Mouse (Mus musculus) layer of hippocampus, adult 9-11 months (tissue): ENCODE results near the gene Mosmo.
"Not testable (repeated sequence)": the region's sequence is repeated elsewhere in the genome, so short reads cannot be mapped to it uniquely, and the experiment has no call there.

Source experiments
- DNase-seq: peaks from one replicate; pipeline ENCODE4 v3.0.0; 2022

Gene Mosmo

DNA sequence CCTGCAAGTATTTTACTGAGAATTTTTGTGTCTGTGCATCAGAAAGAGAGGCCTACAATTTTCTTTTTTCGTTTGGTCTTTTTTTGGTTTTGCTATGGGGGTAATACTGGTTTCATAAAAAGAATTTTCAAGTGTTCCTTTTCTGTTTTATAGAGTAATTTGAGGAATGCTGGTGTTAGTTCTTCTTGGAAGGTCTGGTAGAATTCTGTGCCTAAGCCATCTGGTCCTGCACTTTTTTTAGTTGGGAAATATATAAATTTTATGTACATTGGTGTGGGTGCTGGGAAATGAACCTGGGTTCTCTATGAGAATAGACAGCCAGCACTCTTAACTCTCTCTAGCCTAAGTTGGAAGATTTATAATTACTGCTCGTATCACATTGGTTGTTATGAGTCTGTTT, 34.7 kb downstream of the Mosmo start:
- DNase-seq: no peak

DNA sequence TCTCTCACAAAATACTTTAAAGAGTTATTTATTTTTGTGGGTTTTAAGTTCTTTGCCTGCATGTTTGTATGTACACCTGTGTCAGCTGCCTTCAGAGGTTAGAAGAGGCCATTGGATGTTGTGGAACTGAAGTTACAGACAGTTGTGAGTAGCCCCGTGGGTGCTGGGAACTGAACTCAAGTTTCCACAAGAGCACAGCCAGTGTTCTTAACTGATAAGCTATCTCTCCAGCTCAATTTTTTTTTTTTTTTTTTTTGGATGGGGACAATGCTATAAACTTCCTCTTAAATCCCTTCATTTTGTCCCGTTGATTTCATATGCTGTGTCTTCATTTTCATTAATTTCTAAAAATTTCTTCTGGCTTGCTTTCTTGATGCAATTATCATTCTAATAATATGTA, 35.8 kb downstream of the Mosmo start:
- DNase-seq: no peak

DNA sequence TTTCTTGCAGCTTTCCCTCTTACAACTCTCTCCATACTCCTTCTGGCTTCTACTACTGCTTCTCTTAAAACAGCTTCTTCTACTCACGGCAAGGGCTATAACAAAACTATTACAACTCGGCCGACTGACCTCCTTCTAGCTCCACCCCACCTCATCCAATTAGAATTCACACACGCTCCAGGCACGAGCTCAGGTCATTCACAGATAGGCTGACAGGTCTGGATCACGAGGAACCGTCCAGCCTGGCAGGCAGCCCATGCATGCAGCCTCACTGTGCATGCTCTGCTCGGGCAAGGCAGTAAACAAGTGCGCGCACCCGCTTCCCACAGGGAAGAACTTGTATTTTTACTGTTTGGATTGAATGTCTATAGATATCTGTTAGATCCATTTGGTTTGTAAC, 36.5 kb downstream of the Mosmo start:
- DNase-seq: not testable (repeated sequence)

DNA sequence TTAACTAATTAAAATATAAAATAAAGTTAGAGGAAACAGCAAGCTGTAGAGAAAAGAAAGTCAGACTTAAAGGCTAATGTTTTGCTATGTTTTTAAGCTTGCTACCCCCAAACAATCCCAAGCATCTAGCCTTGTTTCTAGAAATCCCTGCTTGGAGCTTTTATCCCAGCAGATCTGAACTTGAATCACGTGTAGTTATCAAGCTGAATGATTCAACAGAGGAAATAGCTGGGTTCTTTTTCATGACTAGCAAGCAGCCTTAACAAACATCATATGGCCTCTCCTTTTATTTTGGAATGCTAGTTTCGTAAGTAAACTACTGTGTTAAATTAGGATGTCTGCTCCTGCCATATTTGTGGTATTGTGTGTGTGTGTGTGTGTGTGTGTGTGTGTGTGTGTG, 39.8 kb downstream of the Mosmo start:
- no peak for DNase-seq

DNA sequence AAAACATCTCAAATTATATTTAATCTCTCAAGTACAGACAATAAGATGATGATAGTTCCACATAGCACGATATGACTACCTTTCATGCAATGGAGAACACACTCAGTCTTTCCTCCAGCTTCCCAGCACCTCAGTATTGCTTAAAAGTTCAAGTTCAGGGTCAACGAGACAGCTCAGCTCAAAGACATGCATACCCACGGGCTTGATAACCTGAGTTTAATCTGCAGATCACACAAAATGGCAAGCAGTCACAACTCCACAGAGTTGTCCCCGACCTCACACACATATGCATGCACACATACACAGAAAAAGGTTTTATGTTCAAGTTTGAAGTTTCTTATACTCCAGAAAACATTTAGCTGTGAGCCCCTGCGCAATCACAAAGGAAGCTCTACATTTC, 43.6 kb downstream of the Mosmo start:
- DNase-seq: no peak

DNA sequence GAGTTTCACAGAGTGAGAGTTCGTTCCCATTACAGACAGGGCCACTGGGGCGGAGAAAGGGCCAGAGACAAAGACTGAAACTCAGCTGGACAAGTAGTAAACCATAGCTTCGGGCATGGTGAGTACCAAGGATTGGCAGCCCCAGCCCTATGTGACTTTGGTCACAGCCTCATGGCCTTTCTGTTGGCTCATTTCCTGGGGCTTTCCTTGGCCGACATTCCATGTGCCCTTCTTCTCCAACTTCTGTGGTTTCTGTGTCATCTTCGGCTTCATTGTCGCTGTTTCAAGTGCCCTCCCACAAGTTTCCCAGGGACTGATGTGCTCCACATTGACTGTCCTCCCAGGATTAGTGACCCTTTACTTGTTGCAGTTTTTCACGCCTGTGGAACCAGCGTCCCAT, 44.0 kb downstream of the Mosmo start:
- DNase-seq: no peak

DNA sequence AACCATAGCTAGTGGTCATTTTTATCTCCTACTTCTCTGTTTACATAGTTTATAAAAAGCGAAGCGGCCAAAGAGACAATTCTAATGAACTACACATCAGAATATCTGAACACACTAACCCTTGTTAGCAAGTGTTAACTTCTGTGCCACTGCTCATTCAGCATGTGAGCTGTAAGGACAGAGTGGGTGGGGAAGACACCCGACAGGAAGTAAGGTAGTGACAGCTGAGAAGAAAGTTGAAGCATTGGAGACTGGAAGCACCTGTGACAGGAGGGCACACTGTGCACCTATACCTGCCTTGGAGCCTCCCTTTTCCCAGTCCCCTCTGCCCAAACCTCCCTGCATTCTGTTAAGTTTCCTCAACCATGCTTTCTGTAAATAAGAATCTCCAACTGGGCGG, 44.6 kb downstream of the Mosmo start:
- no peak for DNase-seq

DNA sequence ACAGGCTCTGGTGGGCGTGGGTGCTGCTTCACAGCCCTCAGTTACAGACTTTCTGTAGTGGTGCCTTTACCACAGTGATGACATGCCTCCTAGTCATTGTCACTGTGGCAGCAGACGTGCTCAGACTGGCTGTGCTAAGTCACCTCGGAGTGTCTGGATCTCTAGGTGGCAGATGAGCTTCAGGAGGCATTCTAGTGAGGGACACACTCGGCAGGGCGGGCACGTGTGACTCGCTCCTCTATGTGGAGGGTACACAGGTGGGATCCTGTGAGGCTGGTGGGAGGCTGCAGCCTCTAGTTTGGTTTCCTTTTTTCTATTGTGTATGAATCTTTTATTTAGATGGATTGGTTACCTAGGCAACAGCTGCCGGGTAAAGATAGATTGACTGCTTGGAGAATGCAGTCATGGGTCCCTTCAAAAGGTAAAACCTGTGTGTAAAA, 45.4 kb downstream of the Mosmo start:
- DNase-seq: peak; percentile 18

DNA sequence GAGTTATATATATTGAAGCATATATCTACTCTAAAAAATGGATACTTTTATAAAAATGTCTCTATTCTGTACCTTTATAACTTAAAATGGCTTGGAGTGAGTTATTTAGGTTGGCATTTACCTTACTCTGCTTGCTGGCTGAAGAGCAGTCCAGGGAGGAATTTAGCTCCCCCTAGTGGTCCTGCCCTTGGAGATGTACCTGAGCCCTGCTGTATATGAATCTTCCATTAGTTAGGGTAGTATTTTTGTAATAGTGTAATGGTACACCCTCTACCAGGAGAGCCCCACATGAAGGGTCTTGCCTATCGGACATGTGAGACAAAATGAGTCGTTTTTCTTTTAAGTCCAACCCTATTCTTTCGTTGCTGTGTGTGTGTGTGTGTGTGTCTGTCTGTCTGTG, 50.2 kb downstream of the Mosmo start:
- no peak for DNase-seq

DNA sequence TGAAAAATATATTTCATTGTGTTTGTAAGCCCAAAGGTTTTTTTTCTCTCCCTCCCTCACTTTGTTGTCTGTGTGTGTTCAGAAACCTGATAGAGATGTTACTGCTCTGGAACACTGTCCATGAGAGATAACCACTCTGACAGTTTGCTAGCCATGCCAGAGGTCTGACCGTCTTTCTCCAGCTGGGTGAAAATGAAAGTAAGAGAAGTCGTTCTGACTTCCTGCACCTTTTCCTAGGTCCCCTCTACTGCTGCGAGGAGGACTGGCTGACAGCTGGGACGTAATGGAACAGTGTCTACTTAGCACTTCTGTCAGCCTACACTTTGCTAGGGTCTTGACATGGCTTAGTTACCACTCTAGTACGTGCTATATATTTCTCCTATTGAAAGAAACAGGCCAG, 52.2 kb downstream of the Mosmo start:
- DNase-seq: no peak

DNA sequence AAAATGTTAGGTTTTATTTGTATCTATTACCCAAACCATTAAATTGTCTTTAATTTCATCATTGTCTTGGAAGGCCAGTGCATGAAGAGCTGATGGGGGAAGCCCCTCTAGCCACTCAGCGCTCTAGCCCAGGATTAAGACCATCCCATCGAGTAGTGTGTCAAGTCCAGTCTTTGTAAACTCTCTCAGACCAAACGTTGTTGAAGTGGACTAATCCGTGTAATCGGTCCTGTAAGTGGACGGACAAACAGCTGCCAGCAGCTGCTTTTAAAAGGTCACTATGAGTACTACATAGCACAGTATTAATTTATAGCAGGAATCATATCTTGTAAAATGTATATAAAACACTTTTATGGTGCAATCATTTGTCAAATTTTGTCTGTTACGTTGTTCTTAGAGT, 55.5 kb downstream of the Mosmo start:
- no peak for DNase-seq

DNA sequence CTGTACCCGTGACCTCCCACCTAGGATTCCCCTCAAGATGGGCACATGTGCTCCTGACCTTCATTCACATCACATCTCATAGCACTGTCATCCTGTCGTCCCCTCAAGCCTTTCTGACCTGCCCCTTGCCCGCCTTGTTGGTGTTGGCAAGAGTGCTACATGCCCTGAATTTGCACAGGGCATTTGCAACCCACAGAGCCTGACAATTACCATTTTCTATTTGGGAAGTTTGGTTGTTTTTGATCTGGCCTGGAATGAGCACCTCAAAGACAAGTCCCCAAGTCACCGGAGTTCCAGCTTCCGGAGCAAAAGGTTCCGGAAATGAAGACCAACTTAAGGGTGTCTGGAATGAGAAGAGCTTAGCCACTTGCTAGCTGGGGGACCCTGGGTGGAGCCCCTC, 61.6 kb downstream of the Mosmo start, which contains the start of gene Vwa3a:
TSS of gene Vwa3a (plus strand) at position 301 of the 400 bp plus-strand sequence.
- DNase-seq: no peak

DNA sequence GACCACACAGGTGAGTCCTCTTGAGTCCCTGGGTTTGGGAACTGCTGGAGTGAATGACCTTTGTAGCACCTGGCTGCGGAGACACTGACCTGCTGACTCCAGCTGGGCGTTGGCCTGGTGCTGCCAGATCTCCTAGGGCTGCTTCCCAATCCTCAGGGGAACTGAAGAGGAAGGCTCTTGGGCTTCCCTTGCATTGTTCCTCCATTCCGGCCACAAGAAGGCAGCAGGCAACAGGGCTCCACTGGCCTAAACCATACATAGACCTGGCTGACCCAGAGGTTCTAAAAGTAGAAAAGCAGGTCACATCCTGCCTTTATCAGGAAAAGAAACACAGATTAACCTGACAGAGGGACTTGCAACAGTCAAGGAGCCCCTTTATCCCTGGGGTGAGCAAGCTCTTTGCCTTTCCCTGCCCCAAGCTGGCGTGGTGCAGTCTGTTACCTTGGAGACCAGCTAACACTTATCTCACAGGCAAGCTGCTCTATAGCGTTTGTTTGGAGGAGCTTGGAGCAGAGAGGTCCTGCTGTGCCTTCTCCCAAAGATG, 62.2 kb downstream of the Mosmo start:
- peak; percentile 70 for DNase-seq

DNA sequence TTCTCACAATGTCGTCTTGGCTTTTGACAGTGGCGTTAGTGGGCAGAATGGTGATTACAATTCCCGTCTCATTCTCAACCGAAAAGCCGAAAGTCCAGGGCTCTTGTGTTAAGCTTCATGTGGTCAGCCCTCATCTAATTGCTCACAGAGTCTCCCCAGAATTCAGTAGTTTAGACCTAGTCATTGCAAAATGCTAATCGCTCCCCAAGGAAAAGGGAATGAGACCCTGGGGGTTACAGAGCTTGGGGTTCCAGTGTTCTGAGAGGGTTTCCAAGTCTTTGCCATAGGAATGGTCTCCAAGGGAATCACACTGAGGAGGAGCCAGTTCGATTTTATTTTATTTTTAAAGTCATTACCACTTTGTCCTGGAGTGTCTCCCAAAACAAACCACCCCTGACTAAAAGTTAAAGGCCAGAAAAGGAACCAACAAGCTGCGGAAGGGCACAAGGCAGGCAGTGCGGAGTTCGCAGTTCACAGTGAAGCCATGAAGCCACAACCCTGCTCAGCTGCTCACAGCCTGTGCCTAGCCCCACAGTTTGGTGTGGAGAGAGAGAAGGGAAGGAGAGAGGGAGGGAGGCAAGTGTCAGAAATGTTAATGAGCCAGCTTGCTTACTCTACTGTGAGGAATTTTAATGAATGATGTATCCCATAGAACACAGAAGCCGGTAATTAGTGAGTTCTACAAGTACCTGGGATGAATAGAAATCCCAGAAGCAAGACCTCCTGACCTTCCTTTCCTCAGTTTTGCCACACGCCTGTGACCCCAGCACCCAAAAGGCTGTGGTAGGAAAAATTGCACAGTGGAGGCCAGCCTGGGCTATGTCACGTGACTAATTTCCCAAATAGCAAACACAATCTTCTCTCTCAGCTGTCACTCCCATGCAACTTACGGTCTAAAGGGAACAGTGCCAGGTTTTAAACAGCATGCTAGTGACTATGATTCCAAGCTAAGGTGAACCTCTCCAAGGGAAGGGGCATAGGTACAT, 66.2 kb downstream of the Mosmo start:
- DNase-seq: no peak

DNA sequence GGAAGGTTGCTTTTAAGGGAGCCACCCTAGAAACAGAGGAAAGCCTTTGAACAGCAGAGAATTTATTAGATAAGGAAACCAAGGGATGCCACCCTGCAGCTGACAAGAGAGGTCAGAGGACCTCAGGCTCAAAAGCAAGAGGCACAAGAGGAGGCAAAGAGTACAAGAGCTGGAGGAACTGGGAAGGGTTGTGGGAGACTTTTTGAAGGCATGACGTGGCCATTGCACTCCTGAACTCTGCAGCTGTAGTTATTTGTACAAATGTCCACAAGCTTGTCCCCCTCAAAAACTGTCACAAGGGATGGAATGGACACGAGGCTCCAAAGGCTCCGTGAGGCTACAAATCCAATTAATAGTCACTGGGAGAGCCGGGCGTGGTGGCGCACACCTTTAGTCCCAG, 67.2 kb downstream of the Mosmo start:
- no peak for DNase-seq

DNA sequence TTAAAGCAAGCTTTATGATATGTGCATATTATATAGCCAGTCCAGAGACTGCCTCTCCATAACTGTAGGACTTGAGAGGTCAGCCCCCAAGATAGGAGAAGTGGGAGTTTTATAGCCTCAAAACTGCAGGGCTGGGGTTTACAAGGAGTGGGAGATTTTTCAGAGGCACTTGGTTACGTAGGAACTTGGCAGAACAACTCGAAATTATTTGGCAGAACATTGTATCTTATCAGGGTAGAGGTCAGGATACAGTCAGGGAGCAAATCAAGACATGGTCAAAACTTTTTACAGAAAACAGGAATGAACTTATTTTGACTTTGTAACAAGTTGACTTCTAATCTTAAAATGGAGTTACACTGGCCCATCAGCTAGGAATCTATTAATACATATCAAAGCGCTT, 68.6 kb downstream of the Mosmo start:
- no peak for DNase-seq

DNA sequence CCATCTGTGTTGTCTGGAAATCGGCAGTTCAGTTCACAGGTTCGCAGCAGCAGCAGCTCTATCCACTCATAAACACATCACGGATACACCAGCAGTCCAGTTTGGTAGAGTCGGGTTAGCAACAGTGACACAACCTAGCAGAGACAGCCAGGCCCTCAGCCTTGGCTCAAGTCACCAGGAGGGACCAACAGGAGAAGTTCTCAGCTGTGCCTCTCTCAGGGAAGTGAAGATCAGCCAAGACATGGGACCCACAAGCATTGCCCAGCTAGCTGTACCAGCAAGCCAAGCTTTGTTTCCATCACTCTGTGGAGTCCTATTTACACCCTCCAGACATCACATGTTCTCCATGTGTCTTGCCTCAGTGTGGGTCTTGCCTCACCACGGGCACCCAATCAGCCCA, 69.4 kb downstream of the Mosmo start:
- DNase-seq: no peak

DNA sequence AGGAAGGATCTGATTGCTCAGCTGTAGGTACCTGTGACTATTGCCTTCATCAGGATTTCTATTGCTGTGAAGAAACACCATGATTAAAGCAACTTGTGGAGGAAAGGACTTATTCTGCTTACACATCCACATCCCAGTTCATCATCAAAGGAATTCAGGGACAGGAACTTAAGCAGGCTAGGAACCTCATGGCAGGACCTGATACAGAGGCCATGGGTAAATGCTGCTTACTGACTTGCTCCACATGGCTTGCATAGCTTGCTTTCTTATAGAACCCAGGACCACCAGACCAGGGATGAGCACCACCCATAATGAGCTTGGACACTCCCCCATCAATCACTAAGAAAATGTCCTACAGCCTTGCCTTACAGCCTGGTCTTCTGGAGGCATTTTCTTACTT, 71.1 kb downstream of the Mosmo start:
- DNase-seq: no peak

DNA sequence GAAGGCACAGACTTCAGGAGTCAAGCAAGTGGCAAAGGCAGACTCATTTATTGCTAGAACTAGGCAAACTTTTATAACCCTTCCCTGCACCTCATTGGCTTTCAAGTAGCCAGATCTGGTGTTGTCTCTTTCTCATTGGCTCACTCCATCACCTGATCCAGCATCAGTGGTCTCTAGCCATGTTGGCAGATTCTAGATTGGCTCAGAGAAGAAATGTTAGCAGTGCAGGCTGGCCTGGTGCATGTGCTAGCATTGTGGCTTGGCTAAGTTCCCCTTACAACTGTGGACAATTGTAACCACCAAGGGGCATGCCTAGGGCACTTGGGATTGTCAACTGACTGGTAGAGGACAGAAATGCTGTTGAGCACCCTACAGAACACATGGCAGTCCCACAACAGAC, 73.9 kb downstream of the Mosmo start:
- DNase-seq: no peak

DNA sequence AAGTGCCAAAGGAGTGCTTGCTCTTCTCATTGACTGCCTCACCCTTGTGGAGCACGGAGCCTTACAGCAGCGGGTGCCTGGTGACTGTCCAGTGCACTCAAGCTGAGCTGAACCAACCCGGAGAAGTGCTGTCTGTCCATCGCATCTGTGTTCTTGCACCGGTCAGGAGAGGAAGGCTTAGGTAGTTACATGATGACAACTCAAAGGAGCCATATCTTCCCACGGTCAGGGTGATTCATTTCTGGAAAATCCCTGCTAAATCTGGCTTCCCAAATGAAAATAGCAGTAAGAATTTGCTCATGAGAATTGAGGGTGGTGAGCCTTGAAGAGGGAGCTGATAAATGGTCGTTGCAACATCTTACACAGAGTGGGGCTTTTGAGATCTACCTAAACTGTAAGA, 74.5 kb downstream of the Mosmo start:
- DNase-seq: no peak

DNA sequence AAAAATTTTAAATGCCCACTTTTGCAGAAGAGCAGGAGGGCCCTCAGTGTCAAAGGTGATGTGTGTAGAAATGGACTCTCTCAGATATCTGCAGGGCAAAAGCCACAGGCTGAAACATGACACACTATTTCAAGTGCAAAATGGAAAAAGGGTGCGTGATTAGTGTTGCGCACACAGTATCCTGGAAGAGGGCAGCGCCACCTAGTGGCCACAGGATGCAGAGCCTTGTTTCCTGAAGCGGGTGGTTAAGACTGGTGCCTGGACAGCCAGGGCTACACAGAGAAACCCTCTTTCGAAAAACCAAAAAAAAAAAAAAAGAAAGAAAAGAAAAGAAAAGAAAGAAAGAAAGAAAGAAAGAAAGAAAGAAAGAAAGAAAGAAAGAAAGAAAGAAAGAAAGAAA, 77.3 kb downstream of the Mosmo start:
- peak; percentile 56 for DNase-seq

DNA sequence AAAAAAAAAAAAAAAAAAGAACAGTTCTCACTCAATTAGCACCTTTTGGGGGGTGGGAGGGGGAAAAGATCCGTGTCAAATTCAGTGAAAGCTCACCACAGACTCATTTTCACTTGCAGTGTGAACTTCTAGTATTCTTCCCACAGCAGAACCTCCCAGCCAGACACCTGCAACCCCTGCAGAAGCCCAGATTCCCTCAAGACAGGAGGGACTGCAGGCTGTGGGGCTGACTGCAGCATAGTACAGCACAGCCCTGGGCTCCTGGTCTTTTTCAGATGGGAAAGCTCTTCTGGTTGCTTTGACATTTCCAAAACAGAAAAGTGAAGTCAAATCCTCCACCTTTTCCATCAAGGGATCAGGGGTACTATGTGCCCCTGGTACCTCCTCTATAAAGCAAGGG, 90.0 kb downstream of the Mosmo start:
- no peak for DNase-seq

DNA sequence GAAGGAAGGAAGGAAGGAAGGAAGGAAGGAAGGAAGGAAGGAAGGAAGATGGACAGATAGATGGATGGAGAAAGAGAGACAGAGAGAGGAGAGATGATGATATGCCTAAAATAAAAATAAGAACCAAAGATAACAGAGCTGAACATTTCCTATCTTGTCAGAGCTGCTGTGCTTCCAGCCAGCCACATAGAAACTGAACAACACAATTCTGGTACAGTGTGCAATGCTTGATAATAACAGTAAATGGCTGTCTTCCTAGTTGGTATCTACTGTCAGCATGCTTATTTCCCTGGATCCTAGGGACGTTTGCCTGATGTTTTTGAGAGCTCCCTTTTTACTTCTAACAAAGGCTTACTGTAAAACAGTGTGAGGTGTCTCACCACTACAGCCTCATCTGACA, 94.0 kb downstream of the Mosmo start:
- no peak for DNase-seq

DNA sequence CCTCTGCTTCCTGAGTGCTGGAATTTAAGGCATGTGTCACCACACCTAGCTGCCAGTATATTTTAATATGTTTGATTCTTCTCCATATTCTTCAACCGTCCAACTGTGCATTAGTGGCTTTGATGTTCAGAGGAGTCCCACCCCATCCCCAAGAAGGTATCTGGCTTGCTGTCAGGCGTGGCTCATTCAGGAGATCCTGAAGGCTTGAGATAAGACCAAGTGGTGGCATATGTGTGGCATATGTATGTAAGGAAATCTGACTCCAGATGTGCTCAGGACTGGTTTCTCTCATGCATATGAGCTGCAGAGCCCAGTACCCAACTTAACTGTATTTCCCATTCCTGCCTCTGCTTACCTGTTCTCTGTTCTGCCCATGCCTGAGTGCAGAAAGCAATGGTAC, 100.6 kb downstream of the Mosmo start:
- DNase-seq: no peak
